Mouse (Mus musculus) MEL (cell line): Measurements from ENCODE around the gene Actg1. TPM values are rescaled to one million over a fixed set of nuclear protein-coding genes. Genes with fewer than 3 reads are reported as not detected.

Source experiments
- DNase-seq: peaks from one replicate; pipeline ENCODE4 v3.0.0; 2011; ENCODE audit warnings: low read depth, low spot score
- H3K27ac ChIP-seq: 2 replicates; pipeline ENCODE4 v1.5.1; 2012; ENCODE audit warnings: low read depth, mild to moderate bottlenecking, control low read depth, low read length, moderate library complexity; ENCODE audit not compliant: control insufficient read depth
- H3K27me3 ChIP-seq, 2 experiments: fragments of 150-350 bp in 1 of 2; sonication (generic) in 1 of 2; 2 replicates each; pipeline ENCODE4 v1.6.1; 2012; ENCODE audit warnings: low read length in 2 of 2, mild to moderate bottlenecking in 2 of 2, improper control_type of control experiment in 1 of 2, moderate library complexity in 1 of 2; ENCODE audit not compliant: insufficient read depth in 2 of 2, control insufficient read depth in 1 of 2
- H3K36me3 ChIP-seq, 2 experiments: 2 replicates each; pipeline ENCODE4 v1.6.1; 2012 to 2014; ENCODE audit warnings: low read length in 2 of 2, improper control_type of control experiment in 1 of 2, inconsistent platforms in 1 of 2, mild to moderate bottlenecking in 1 of 2; ENCODE audit not compliant: insufficient read depth in 2 of 2, control insufficient read depth in 1 of 2
- H3K4me1 ChIP-seq, 2 experiments: fragments of 150-350 bp in 1 of 2; sonication (generic) in 1 of 2; 2 replicates each; pipeline ENCODE4 v1.6.1; 2012; ENCODE audit warnings: low read length in 2 of 2, improper control_type of control experiment in 1 of 2, mild to moderate bottlenecking in 1 of 2; ENCODE audit not compliant: insufficient read depth in 2 of 2, control insufficient read depth in 1 of 2
- H3K4me3 ChIP-seq, 2 experiments: fragments of 150-350 bp in 1 of 2; sonication (generic) in 1 of 2; 2 replicates each; pipeline ENCODE4 v1.5.1; 2012; ENCODE audit warnings: low read depth in 2 of 2, low read length in 2 of 2, mild to moderate bottlenecking in 2 of 2, moderate library complexity in 2 of 2, control low read depth in 1 of 2, improper control_type of control experiment in 1 of 2; ENCODE audit not compliant: control insufficient read depth in 1 of 2, insufficient read depth in 1 of 2
- H3K79me2 ChIP-seq: 2 replicates; pipeline ENCODE4 v1.6.1; 2012; ENCODE audit warnings: mild to moderate bottlenecking, low read length, moderate library complexity; ENCODE audit not compliant: control insufficient read depth, poor library complexity, insufficient read depth
- H3K9ac ChIP-seq: 2 replicates; pipeline ENCODE4 v1.6.1; 2012; ENCODE audit warnings: low read depth, mild to moderate bottlenecking, control low read depth, low read length, moderate library complexity; ENCODE audit not compliant: control insufficient read depth, poor library complexity, severe bottlenecking
- H3K9me3 ChIP-seq: fragments of 150-350 bp; sonication (generic); replicated peaks from 2 replicates; pipeline ENCODE4 v1.6.1; 2012; ENCODE audit warnings: mild to moderate bottlenecking, low read length, improper control_type of control experiment, moderate library complexity; ENCODE audit not compliant: insufficient read depth
- BHLHE40 ChIP-seq: IDR thresholded peaks from 2 replicates; pipeline ENCODE4 v1.6.1; 2012; ENCODE audit warnings: low read depth, mild to moderate bottlenecking, inconsistent platforms, low read length, improper control_type of control experiment, borderline replicate concordance
- CHD1 ChIP-seq: IDR thresholded peaks from 2 replicates; pipeline ENCODE4 v1.6.1; 2012; ENCODE audit warnings: low read depth, mild to moderate bottlenecking, inconsistent platforms, low read length, improper control_type of control experiment
- EP300 ChIP-seq, 2 experiments: IDR thresholded peaks; 2 replicates each; pipeline ENCODE4 v1.6.1; 2011; ENCODE audit warnings: improper control_type of control experiment in 2 of 2, low read length in 2 of 2, low read depth in 1 of 2, mild to moderate bottlenecking in 1 of 2
- ETS1 ChIP-seq: IDR thresholded peaks from 2 replicates; pipeline ENCODE4 v1.6.1; 2012; ENCODE audit warnings: low read depth, mild to moderate bottlenecking, inconsistent platforms, low read length, improper control_type of control experiment, moderate library complexity
- GABPA ChIP-seq: IDR thresholded peaks from 2 replicates; pipeline ENCODE4 v1.6.1; 2012; ENCODE audit warnings: low read depth, mild to moderate bottlenecking, inconsistent platforms, low read length, improper control_type of control experiment, moderate library complexity
- GATA1 ChIP-seq: IDR thresholded peaks from 2 replicates; pipeline ENCODE4 v1.6.1; 2011; ENCODE audit warnings: low read depth, low read length, improper control_type of control experiment
- JUND ChIP-seq: IDR thresholded peaks from 2 replicates; pipeline ENCODE4 v1.6.1; 2011; ENCODE audit warnings: low read depth, mild to moderate bottlenecking, improper control_type of control experiment, low read length
- KAT2A ChIP-seq: conservative IDR thresholded peaks from 2 replicates; pipeline ENCODE4 v1.6.1; 2012; ENCODE audit warnings: low read depth, low read length, improper control_type of control experiment, inconsistent platforms
- MAX ChIP-seq: IDR thresholded peaks from 2 replicates; pipeline ENCODE4 v1.6.1; 2011; ENCODE audit warnings: low read length, improper control_type of control experiment
- MAZ ChIP-seq: IDR thresholded peaks from 2 replicates; pipeline ENCODE4 v1.6.1; 2012; ENCODE audit warnings: low read depth, mild to moderate bottlenecking, inconsistent platforms, low read length, improper control_type of control experiment
- MEF2A ChIP-seq: IDR thresholded peaks from 2 replicates; pipeline ENCODE4 v1.6.1; 2014; ENCODE audit warnings: low read depth, mild to moderate bottlenecking, inconsistent platforms, low read length, improper control_type of control experiment; ENCODE audit not compliant: poor library complexity, insufficient replicate concordance, severe bottlenecking; ENCODE audit errors: extremely low read depth
- MXI1 ChIP-seq: IDR thresholded peaks from 2 replicates; pipeline ENCODE4 v1.6.1; 2011; ENCODE audit warnings: mild to moderate bottlenecking, low read depth, low read length, improper control_type of control experiment
- MYB ChIP-seq: IDR thresholded peaks from 2 replicates; pipeline ENCODE4 v1.6.1; 2011; ENCODE audit warnings: mild to moderate bottlenecking, low read depth, low read length, improper control_type of control experiment
- MYC ChIP-seq: IDR thresholded peaks from 2 replicates; pipeline ENCODE4 v1.6.1; 2011; ENCODE audit warnings: low read depth, mild to moderate bottlenecking, low read length, improper control_type of control experiment, moderate library complexity
- NRF1 ChIP-seq: IDR thresholded peaks from 2 replicates; pipeline ENCODE4 v1.6.1; 2014; ENCODE audit warnings: low read depth, mild to moderate bottlenecking, inconsistent platforms, low read length, improper control_type of control experiment, moderate library complexity; ENCODE audit not compliant: poor library complexity, insufficient read depth, severe bottlenecking
- RAD21 ChIP-seq: IDR thresholded peaks from 2 replicates; pipeline ENCODE4 v1.6.1; 2011; ENCODE audit warnings: mild to moderate bottlenecking, low read depth, low read length, improper control_type of control experiment
- RCOR1 ChIP-seq: IDR thresholded peaks from 2 replicates; pipeline ENCODE4 v1.6.1; 2012; ENCODE audit warnings: low read depth, mild to moderate bottlenecking, inconsistent platforms, low read length, improper control_type of control experiment
- SIN3A ChIP-seq: IDR thresholded peaks from 2 replicates; pipeline ENCODE4 v1.6.1; 2012; ENCODE audit warnings: low read length, improper control_type of control experiment, inconsistent platforms
- TAL1 ChIP-seq: IDR thresholded peaks from 2 replicates; pipeline ENCODE4 v1.6.1; 2012; ENCODE audit warnings: mild to moderate bottlenecking, inconsistent platforms, low read length, moderate library complexity, mixed read lengths
- TBP ChIP-seq: IDR thresholded peaks from 2 replicates; pipeline ENCODE4 v1.8.0; 2011; ENCODE audit warnings: low read depth, low read length, improper control_type of control experiment
- TCF12 ChIP-seq: IDR thresholded peaks from 2 replicates; pipeline ENCODE4 v1.6.1; 2014; ENCODE audit warnings: low read depth, mild to moderate bottlenecking, inconsistent platforms, low read length, improper control_type of control experiment, moderate library complexity
- ZC3H11A ChIP-seq: IDR thresholded peaks from 2 replicates; pipeline ENCODE4 v1.6.1; 2012; ENCODE audit warnings: low read depth, mild to moderate bottlenecking, inconsistent platforms, low read length, improper control_type of control experiment
- ZMIZ1 ChIP-seq: IDR thresholded peaks from 2 replicates; pipeline ENCODE4 v1.6.1; 2012; ENCODE audit warnings: low read depth, mild to moderate bottlenecking, inconsistent platforms, low read length, improper control_type of control experiment, moderate library complexity
- polyA plus RNA-seq, 2 experiments: library from polyadenylated mRNA; stranded (reverse) in 1 of 2; unstranded in 1 of 2; fragments of >175 nt in 1 of 2; fragments of >200 nt in 1 of 2; gene quantifications; 2 replicates each; pipeline versions ENCODE4 v1.2.1 to v1.2.4; 2012; ENCODE audit warnings: low replicate concordance in 2 of 2, low read depth in 1 of 2; ENCODE audit not compliant: insufficient read length in 2 of 2, insufficient read depth in 1 of 2, missing spikeins in 1 of 2
- total RNA-seq: library from RNA; depleted of rRNA; stranded (reverse); fragments of 300-350 nt; gene quantifications from 2 replicates; pipeline ENCODE4 v1.2.3, GENCODE M21; 2012

Actg1 gene
- total and polyA plus RNA-seq, 3 experiments, result 899 to 1,784 (median 1,328) TPM

DNA sequence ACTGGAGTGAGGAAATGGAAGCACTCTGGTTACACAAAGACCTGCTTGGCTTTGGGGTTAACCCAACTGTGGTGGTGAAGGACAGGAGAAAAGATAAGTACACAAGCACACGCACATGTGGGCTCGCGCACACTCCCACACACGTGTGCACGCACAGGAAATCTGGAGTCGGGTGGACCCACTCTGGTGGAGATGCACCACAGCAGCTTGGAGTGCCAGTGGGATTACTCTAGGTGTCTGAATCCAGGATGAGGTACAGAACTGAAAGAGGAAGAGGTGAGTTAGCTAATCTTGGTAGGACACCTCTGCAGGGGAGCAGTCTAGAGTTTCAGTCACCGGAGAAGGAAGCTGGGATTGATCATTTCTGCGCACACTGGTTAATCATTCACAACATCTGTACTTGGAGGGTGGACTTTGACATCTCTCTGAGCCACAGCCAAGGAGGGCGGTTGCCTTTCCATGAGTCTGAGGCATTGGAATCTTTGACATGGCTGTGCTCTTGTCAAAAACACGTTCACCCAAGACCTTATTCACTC is 8.3 kb downstream of the Actg1 start:
- 0 out of 2 replicates have a peak overlapping the region, but pooled peaks have one; percentile 36 for H3K27ac ChIP-seq
- peak; percentile 33; the same call in 1 of the 2 replicates for TF ChIP-seq MAX
- TF ChIP-seq GABPA, result no peak
- 0 out of 2 replicates have a peak, but pooled peaks have one; percentile 62 for TF ChIP-seq ETS1
- TF ChIP-seq JUND, result 0 out of 2 replicates have a peak, but pooled peaks have one; percentile 52
- TF ChIP-seq MAZ, result peak; percentile 46; the same call in 1 of the 2 replicates
- no peak for TF ChIP-seq NRF1
- 0 out of 2 replicates have a peak, but pooled peaks have one; percentile 42 for TF ChIP-seq TBP
- TF ChIP-seq EP300 (IDR thresholded peaks at IDR 0.05; ENCODE audit: low read depth in 1 of 2, low read length in 2 of 2), result peak; percentile 90 to 91
- TF ChIP-seq GATA1, result peak; percentile 84
- peak; percentile 89 for TF ChIP-seq RCOR1
- TF ChIP-seq RAD21, result no peak
- peak; percentile 76 for TF ChIP-seq SIN3A
- TF ChIP-seq ZC3H11A, result no peak
- no peak for TF ChIP-seq ZMIZ1
- TF ChIP-seq TAL1, result peak; percentile 95
- TF ChIP-seq MEF2A, result no peak
- TF ChIP-seq MYC, result peak; percentile 64; the same call in 1 of the 2 replicates
- peak; percentile 66; the same call in 1 of the 2 replicates for TF ChIP-seq MXI1
- peak; percentile 35; the same call in 1 of the 2 replicates for TF ChIP-seq BHLHE40
- no peak for TF ChIP-seq KAT2A
- no peak for TF ChIP-seq CHD1
- peak; percentile 86 for TF ChIP-seq TCF12
- TF ChIP-seq MYB, result no peak
- H3K9ac ChIP-seq, result no peak overlapping the region
- H3K79me2 ChIP-seq, result no peaks in the 10 kb centered on the region
- H3K27me3 ChIP-seq, result no peaks in the 10 kb centered on the region
- peaks cover 3 to 12% of the 10 kb centered on the region in 2 experiments; a peak in 3 of 4 replicates for H3K4me1 ChIP-seq
- peaks cover 0 to 6% of the 10 kb centered on the region in 2 experiments; a peak in 2 of 4 replicates for H3K36me3 ChIP-seq
- H3K4me3 ChIP-seq, result no peak overlapping the region
- DNase-seq, result peak; percentile 94
- H3K9me3 ChIP-seq, result no peaks in the 10 kb centered on the region
